Mouse (Mus musculus): Measurements from ENCODE around the gene Llgl1.

Gene Llgl1

DNA sequence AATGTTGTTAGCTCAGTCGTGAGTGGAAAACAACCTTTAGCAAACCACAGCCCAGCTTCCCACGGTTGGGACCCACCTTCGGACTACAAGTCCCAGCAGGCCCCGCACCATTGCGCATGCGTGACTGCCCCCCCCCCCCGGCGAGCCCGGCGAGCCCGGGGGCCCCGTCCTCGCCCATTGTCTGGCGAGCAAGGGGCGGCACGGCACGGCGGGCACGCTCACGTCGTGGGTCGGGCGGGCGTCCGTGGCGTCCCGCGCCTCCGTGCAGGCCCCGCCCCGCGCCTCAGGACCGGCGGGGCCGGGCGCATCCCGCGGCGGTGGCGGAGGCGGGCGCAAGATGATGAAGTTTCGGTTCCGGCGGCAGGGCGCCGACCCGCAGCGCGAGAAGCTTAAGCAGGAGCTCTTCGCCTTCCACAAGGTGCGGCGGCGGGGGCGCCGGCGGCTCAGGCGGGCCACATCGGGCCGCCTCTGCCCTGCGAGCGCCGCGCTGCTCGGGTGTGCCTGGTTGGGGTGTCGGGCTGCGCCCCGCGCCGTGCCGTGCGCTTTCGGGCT is at the start of gene Llgl1:
Gene Llgl1, plus strand, starts transcription at position 200 of the 552 bp plus-strand sequence.
- peak; percentile 71 for DNase-seq (ENCODE audit: low read depth in 2 of 2, low spot score in 2 of 2)

DNA sequence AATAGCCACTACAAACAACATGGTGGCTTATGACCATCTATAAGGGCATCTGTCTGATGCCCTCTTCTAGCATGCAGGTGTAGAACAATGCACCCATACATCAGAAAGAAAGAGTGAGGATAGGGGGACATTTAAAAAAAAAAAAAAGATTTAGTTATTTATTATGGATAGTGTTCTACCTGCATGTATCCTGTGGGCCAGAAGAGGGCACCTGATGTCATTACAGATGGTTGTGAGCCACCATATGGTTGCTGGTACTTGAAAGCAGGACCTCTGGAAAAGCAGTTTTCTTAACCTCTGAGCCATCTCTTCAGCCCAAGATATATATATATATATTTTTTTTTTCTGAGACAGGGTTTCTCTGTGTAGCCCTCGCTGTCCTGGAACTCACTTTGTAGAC is 3.4 kb upstream of the Llgl1 start:
- DNase-seq (ENCODE audit: low read depth in 2 of 2, low spot score in 2 of 2), result no peak

DNA sequence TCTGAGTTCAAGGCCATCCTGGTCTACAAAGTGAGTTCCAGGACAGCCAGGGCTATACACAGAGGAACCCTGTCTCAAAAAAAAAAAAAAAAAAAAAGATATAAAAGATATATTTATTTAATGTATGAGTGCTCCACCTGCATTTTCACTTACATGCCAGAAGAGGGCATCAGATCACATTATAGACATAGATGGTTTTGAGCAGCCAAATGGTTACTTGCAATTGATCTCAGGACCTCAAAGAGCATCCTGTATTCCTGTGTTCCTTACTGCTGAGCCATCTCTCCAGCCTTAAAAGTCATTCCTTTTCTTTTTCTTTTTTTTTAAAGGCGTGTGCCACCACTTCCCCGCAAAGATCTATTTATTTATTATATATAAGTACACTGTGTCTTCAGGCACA is 2.0 kb upstream of the Llgl1 start:
- peak in 1 of 2 experiments; percentile 18 for DNase-seq (ENCODE audit: low read depth in 2 of 2, low spot score in 2 of 2)

DNA sequence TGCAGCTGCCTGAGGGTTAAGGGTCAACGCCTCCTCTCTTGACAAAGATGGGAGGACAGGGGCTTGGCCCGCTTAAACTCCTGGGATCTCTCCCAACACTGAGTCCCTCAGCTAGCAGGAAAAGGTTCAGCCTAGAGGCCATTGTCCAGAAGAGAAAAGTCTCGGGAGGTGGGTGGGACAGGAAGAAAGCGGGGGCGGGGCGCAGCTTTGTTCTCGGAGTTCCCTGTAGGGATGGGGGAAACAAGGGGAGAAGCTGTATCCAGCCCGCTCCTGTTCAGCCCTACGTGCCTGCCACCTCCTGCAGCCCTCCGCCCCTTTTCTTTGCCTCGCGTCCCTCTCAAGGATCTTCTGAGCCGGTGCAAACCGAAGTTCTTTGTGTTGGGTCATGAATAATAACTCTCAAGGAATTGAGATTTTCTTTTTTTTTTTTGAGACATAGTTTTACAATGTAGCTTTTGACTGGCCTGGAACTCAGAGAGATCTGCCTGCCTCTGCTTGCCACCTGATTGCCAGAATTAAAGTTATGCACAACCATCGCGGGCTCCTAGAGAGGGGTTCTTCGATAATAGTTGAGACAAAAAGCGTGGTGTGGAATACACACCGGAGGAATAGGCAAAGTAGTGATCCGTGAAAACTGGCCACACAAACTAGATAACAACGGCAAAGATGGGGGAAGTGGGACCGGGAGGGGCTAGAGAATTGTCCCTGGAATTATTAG is 558 bp upstream of the Llgl1 start:
- DNase-seq (ENCODE audit: low read depth in 2 of 2, low spot score in 2 of 2), result no peak

DNA sequence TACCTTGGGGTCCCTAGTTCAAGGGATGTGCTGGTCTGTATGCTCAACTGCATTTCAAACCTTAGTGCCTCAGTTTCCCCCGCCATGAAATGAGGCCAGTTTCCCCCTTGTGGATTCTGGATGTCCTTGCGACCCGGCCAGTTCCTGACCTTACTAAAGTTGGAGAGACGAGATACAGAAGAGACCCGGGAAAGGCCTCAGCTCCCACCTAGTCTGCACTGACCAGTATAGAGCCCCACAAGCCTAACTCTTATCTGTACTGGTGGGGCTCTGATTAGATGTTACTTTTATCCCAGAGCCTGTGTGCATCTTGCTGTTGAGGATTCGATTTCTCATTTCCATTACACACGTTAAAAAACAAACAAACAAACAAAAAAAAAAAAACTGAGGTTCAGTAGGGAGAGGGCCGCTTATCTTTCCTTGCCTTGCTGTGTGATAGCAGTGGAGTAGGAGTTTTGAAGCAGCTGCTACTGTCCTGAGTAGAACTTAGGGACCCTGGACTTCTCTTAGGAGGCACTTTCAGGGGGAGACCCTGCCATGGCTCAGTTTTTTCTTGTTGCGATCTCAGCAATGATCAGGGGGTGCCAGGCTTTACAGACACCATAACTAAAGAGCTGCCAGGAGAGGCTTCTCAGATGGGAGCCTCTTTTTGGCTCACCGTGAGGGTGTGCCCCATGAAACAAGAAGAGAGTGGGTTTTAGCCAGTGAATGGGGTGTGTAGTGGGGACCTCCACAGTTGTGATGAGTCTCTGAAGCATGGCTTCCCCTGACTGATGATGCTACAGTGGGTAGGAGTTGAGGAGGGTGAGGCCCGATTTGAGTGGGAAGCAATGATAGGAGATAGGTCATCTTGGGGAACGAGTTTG is 1.0 kb downstream of the Llgl1 start:
- no peak for DNase-seq (ENCODE audit: low read depth in 2 of 2, low spot score in 2 of 2)

- DNase-seq (ENCODE audit: low read depth in 2 of 2, low spot score in 2 of 2), result no peak
These were observed 2.1 kb downstream of the Llgl1 start for GRCm38 (mm10) chr11:60701611-60702010.

DNA sequence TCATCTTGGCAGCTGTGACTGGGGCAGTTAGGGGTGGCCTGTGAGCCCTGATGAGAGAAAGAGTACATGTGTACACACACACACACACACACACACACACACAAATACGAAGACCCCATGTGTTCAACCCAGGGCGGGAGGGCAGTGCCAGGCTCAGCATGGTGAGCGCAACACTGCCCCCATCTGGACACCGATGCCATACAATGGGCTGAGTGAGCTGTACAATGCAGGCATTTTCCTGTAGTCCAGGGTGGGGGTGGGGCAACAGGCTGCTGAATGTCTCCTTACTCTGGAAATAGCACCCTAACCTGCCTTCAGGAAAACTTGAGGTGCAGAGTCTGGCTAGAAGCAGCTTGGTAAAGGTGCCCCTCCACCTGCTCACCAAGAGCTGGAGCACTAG is 3.6 kb downstream of the Llgl1 start:
- peak; percentile 42 to 59 for DNase-seq (ENCODE audit: low read depth in 2 of 2, low spot score in 2 of 2)

GRCm38 (mm10) chr11:60704023-60704880 is 4.7 kb downstream of the Llgl1 start:
- no peak for DNase-seq (ENCODE audit: low read depth in 2 of 2, low spot score in 2 of 2)

GRCm38 (mm10) chr11:60705255-60705654 is 5.7 kb downstream of the Llgl1 start:
- no peak for DNase-seq (ENCODE audit: low read depth in 2 of 2, low spot score in 2 of 2)

- DNase-seq (ENCODE audit: low read depth in 2 of 2, low spot score in 2 of 2), result no peak
These were observed 6.6 kb downstream of the Llgl1 start for GRCm38 (mm10) chr11:60706076-60706475.

- DNase-seq (ENCODE audit: low read depth in 2 of 2, low spot score in 2 of 2), result no peak
These were observed 7.4 kb downstream of the Llgl1 start for GRCm38 (mm10) chr11:60706696-60707480.

GRCm38 (mm10) chr11:60707672-60708071 is 8.1 kb downstream of the Llgl1 start:
- DNase-seq (ENCODE audit: low read depth in 2 of 2, low spot score in 2 of 2), result no peak

GRCm38 (mm10) chr11:60708631-60709030 is 9.1 kb downstream of the Llgl1 start:
- no peak for DNase-seq (ENCODE audit: low read depth in 2 of 2, low spot score in 2 of 2)

DNA sequence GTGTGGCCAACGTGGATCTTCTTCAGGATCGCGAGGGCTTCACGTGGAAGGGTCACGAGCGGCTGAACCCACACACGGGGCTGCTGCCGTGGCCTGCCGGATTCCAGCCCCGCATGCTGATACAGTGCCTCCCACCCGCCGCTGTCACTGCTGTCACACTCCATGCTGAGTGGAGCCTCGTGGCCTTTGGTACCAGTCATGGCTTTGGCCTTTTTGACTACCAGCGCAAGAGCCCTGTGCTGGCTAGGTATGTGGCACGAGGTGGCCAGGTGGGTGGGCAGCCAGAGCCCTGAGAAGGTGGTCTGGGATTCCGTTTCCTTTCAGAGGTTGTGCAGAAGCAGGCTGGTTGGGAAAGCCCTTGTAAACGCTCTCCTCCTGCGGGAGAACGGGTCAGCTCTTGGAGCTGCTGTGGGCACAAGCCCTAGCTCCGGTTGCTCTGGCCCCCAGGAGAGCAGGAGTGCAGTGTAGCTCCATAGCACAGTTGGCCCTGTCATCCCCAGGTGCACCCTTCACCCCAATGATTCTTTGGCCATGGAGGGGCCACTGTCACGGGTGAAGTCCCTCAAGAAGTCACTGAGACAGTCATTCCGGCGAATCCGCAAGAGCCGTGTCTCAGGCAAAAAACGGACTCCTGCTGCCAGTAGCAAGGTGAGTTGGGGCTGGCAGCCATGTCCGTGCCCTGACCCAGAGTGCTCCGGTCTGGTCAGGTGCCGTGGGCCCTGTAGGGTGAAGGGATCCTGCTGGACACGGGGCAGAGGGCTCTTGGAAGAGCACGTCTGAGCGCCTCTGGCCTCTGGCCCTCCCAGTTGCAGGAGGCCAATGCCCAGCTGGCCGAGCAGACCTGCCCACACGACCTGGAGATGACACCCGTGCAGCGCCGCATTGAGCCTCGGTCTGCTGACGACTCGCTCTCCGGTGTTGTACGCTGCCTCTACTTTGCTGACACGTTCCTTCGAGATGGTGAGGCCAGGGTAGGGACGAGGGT is 10.2 kb downstream of the Llgl1 start:
- no peak for DNase-seq (ENCODE audit: low read depth in 2 of 2, low spot score in 2 of 2)

GRCm38 (mm10) chr11:60711218-60711617 is 11.7 kb downstream of the Llgl1 start:
- DNase-seq (ENCODE audit: low read depth in 2 of 2, low spot score in 2 of 2), result no peak

GRCm38 (mm10) chr11:60712040-60712439 is 12.5 kb downstream of the Llgl1 start:
- no peak for DNase-seq (ENCODE audit: low read depth in 2 of 2, low spot score in 2 of 2)

- DNase-seq (ENCODE audit: low read depth in 2 of 2, low spot score in 2 of 2), result no peak
These were observed 13.2 kb downstream of the Llgl1 start for GRCm38 (mm10) chr11:60712639-60713255.

GRCm38 (mm10) chr11:60715833-60716232 is 16.3 kb downstream of the Llgl1 start:
- no peak for DNase-seq (ENCODE audit: low read depth in 2 of 2, low spot score in 2 of 2)

DNA sequence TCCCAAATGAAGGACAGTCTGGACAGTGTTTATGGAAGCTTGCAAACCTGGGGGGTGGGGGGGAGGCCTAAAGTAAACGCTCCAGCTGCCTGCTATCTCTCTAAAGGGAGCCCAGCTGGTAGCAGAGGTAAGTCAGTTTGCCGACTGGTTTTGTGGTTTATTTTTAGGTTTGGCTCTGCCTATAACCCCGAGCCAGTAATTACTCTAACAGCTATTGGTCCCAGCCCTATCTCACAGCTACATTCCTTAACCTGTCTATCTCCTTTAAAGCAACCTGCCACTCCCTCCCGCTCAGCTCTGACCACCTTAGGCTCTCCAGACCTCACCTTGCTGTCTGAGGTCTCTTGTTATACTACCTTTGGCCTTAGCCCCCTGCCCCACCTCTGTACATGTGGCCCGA is 19.7 kb downstream of the Llgl1 start:
- no peak for DNase-seq (ENCODE audit: low read depth in 2 of 2, low spot score in 2 of 2)
